Mouse (Mus musculus): Measurements from ENCODE around the gene Igsf3. TPM values are rescaled to one million over a fixed set of nuclear protein-coding genes. Genes with fewer than 3 reads are reported as not detected.

Gene Igsf3
- polyA plus RNA-seq, 1 experiment from 2014 or later, result 39.7 TPM

DNA sequence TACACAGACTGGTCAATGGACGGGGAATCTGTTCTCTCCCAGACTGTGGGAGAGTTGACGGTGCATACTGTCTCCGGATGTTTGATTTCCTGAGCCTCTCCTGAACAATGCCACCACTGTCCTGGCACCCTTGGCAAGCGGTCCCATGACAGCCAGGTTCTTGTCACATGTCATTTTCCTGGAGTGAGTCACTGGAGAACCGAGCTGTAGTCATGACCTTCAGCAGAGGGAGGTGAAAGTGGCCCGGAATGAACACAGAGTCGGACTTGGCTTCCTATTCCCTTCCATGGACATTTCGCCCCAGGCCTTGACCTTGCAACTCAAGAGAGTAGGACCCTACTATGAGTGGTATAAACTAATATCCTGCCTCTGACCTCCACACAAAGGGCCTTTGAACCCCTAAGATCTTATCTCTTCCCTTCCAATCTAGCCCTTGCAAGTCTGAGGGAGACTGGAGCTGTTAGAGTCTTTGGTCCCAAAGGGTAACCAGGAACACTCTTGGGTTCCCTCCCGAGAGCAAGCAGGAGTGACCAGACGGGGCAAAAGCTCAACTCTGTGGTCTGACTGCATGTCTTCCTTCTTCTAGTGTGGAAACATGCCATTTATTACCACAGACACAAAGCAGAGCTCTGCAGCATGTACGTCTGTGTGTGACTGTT lies 123.6 kb downstream of the Igsf3 start:
- Histone ChIP-seq H3K36me3 (ENCODE audit: poor library complexity, severe bottlenecking) (no peaks in the 10 kb centered on the region), H3K27ac (no peak overlapping the region), H3K4me3 (no peak overlapping the region), H3K4me1 (no peaks in the 10 kb centered on the region), H3K9ac (no peak overlapping the region), H3K27me3 (no peaks in the 10 kb centered on the region), H3K9me3 (replicated peaks) (no peaks in the 10 kb centered on the region), H3K4me2 (no peak overlapping the region)
- WGBS, result 83% methylated on average over 11 of the region's 11 CpGs
- ATAC-seq, result no peak

DNA sequence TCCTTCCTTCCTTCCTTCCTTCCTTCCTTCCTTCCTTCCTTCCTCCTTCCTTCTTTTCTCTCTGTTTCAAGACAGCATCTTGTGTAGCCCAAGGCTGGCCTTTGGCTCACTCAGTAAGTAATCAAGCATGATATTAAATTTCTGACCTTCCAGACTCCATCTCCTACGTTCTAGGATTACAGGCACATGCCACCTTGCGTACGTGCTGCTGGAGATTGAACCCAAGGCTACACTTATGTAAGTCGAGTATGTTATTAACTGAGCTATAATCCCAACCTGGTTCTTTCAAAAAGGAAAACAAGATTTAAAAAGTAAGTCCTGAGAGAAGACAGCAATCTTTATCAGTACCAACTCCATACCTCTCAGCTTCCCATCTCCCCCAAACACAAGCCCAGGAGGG lies 124.7 kb downstream of the Igsf3 start:
- no peak for ATAC-seq
- Histone ChIP-seq H3K36me3 (ENCODE audit: poor library complexity, severe bottlenecking) (no peaks in the 10 kb centered on the region), H3K9ac (no peak overlapping the region), H3K4me3 (no peak overlapping the region), H3K4me1 (peaks cover 7% of the 10 kb centered on the region), H3K27me3 (no peaks in the 10 kb centered on the region), H3K4me2 (no peak overlapping the region), H3K9me3 (replicated peaks) (no peaks in the 10 kb centered on the region), H3K27ac (no peak overlapping the region)
- 83% methylated on average over 4 of the region's 4 CpGs for WGBS

DNA sequence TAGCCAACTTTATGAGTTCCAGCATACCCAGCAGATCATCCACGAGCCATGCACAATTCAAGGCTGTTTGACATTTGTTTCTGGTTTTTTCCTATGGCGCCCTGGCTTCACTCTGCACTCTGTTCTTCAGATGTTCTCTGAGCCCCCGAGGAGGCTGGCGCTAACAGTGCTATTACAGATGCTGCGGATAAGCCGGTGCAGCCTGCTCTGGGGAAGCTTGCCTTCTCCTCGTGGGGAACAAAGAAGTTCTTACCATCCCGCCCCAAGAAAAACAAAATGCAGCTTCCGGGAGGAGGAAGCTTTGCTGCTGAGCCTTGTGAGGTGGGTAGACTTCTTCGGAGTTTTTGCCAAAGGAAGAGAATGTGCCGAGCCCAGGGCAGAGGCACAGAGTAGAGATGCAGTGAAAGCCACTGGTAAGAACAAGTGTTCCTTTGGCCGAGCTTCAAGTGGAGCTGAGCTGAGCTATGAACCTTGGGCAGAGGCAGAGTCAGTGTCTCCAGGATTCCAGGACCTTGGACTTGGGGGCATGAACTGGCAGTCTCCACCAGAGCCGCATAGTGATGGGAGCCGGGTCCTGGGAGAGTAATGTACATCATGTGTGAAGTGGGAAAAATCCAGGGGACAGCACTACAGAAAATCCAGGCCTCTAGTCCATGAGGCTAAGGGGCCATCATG lies 125.3 kb downstream of the Igsf3 start:
- 42% methylated on average over 14 of the region's 14 CpGs for WGBS
- Histone ChIP-seq H3K27ac (no peak overlapping the region), H3K36me3 (ENCODE audit: poor library complexity, severe bottlenecking) (no peaks in the 10 kb centered on the region), H3K9ac (no peak overlapping the region), H3K27me3 (no peaks in the 10 kb centered on the region), H3K4me1 (peaks cover 8% of the 10 kb centered on the region), H3K4me3 (no peak overlapping the region), H3K9me3 (replicated peaks) (no peaks in the 10 kb centered on the region), H3K4me2 (no peak overlapping the region)
- ATAC-seq, result no peak

DNA sequence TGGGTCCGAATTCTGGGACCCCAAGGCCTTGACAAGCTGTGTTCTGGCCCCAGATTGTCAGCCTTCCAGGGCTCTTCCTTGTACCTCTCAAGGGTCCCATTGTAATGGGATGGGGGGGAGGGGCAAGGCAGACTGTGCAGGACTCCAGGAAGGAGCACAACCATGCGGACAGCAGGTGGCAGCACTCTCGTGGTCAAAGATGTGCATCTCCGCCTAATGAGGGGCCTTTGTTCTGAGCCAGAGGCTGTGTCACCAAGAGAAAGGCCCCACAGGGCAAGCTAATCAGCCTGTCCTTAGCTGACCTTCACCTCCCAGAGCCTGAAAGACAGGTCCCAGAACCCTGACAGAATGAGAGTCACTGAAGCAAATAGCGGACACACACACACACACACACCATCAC lies 129.3 kb downstream of the Igsf3 start:
- 18% methylated on average over 5 of the region's 5 CpGs for WGBS
- Histone ChIP-seq H3K27me3 (no peaks in the 10 kb centered on the region), H3K4me3 (no peak overlapping the region), H3K36me3 (ENCODE audit: poor library complexity, severe bottlenecking) (no peaks in the 10 kb centered on the region), H3K9ac (no peak overlapping the region), H3K4me1 (peaks cover 8% of the 10 kb centered on the region), H3K27ac (no peak overlapping the region), H3K4me2 (no peak overlapping the region), H3K9me3 (replicated peaks) (no peaks in the 10 kb centered on the region)
- peak; percentile 90 for ATAC-seq

DNA sequence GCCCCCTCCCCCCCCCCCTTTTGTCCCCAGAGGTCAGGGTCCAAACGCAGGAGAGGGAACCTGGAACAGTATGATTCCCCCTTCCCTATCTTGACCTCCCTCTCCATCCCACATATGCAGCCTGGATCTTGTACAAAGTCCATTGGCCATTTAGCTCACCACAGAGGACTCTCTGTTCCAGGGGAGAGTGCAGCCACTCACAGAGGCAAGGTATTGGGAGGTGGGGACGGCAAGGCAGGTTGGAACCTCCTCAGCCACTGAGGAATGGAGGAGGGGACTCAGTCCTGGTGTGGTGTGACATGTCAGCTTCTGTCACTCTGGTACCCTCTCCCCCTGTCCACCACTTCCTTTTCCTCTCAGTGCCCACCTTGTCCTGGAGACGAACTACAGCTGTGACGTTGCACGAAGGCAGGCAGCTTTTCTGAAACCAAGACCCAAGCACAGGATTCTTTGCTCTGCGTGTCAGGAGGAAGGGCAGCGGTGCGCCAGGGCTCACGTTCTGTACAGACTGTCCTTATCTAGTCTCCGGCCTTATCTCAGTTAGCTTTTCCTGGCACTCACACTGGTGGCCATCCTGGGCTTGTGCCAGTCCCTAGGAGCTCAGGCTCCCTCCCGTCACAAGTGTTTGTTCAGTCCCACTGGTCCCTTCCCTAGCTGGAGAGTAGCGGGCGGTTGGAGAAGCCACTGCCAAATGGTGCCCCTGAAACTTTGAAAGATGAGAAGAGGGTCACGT lies 130.3 kb downstream of the Igsf3 start:
- Histone ChIP-seq H3K9ac (no peak overlapping the region), H3K36me3 (ENCODE audit: poor library complexity, severe bottlenecking) (no peaks in the 10 kb centered on the region), H3K27me3 (no peaks in the 10 kb centered on the region), H3K4me2 (no peak overlapping the region), H3K27ac (no peak overlapping the region), H3K4me1 (peaks cover 8% of the 10 kb centered on the region), H3K9me3 (replicated peaks) (0 out of 2 replicates have a peak, but pooled peaks cover 5% of the 10 kb centered on the region), H3K4me3 (no peak overlapping the region)
- ATAC-seq, result no peak
- 78% methylated on average over 14 of the region's 14 CpGs for WGBS

DNA sequence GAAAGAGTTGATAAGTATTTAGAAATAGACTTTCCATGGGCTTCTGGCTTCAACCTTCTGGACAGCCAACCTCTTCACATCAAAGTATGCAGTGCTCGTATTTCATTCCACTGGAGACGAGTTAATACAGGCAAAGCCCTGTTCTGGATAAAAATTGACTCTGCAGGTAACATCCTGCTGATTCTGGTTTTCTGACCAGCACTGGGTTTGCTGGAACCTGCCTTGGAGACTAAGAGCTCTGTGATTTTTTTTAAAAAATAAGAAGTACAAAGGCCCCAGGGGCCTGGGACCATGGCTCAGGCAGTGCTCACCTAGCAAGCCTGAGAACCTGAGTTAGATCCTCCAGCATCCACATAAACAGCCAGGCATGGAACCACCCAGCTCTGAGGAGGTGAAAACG lies 130.9 kb downstream of the Igsf3 start:
- H3K4me2 ChIP-seq, result no peak overlapping the region
- no peak for ATAC-seq
- H3K27ac ChIP-seq, result no peak overlapping the region
- H3K4me1 ChIP-seq, result peaks cover 8% of the 10 kb centered on the region
- H3K9me3 ChIP-seq (replicated peaks), result 0 out of 2 replicates have a peak, but pooled peaks cover 5% of the 10 kb centered on the region
- 92% methylated on average over 3 of the region's 3 CpGs for WGBS
- H3K36me3 ChIP-seq (ENCODE audit: poor library complexity, severe bottlenecking), result no peaks in the 10 kb centered on the region
- no peak overlapping the region for H3K9ac ChIP-seq
- no peaks in the 10 kb centered on the region for H3K27me3 ChIP-seq
- no peak overlapping the region for H3K4me3 ChIP-seq

DNA sequence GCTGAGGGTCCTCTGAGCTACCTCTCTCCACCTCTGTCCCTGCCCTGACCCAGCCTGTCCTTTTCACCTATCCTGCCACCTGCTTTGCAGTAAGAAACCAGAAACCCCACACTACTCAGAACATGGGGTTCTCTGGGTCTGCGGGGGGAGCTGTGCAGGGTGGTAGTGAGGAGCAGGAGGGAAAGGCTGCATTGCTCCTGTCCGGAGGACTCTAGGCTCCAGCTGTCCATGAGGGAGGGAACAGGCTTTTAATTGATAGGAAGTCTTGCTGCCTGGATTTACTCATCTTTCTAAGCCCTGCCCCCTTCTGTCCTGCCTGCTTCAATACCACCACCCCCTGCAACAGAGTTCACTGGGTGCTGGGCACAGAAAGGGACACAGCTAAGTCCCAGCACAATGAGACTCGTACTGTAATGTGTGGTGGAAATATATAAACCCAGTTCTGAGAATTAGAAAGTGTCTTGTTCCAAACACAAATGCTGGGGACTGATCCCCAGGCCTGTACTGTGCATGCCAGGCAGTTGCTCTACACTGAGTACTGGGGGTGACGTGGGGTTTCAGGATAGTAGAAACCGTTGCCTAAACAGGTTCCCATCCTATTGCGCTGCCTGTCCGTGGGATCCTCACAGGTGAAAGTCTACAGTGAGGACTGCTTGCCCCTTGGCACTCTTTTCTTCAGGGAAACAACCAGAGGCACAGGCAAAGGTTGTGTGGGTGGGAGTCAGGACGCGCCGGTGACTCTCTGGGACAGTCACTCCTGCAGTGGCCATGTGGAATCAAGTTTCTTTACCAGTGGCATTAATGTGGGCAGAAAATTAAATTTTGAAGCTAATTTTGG lies 133.0 kb downstream of the Igsf3 start:
- Histone ChIP-seq H3K27ac (no peak overlapping the region), H3K4me2 (no peak overlapping the region), H3K4me1 (peaks cover 13% of the 10 kb centered on the region), H3K36me3 (ENCODE audit: poor library complexity, severe bottlenecking) (no peaks in the 10 kb centered on the region), H3K9me3 (replicated peaks) (0 out of 2 replicates have a peak, but pooled peaks cover 5% of the 10 kb centered on the region), H3K27me3 (no peaks in the 10 kb centered on the region), H3K9ac (no peak overlapping the region), H3K4me3 (no peak overlapping the region)
- 90% methylated on average over 10 of the region's 10 CpGs for WGBS
- ATAC-seq, result no peak

DNA sequence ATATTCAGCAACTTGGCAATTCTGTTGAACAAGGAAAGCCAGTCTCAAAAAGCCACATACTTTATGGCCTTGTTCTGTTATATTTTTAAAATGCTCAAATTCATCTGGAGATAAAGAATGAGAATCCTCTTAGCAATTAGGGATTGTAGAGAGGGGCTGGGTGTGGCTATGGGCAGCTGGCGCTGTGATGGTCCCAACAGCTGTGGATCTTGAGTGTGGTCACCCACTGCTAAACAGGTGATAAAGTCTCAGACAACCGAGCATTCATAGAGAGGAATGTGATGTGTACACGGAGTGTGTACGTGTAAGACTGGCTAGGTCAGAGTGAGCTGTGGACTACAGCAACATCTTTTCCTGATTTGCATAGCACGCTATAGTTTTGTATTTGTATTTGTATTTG lies 133.7 kb downstream of the Igsf3 start:
- Histone ChIP-seq H3K9me3 (replicated peaks) (0 out of 2 replicates have a peak, but pooled peaks cover 5% of the 10 kb centered on the region), H3K4me2 (no peak overlapping the region), H3K9ac (no peak overlapping the region), H3K4me3 (no peak overlapping the region), H3K4me1 (peaks cover 13% of the 10 kb centered on the region), H3K27me3 (no peaks in the 10 kb centered on the region), H3K36me3 (ENCODE audit: poor library complexity, severe bottlenecking) (no peaks in the 10 kb centered on the region), H3K27ac (no peak overlapping the region)
- WGBS, result 93% methylated on average over 5 of the region's 5 CpGs
- no peak for ATAC-seq

Other genes starting within 250 kb of the Igsf3 start
- gene Cd2, start 89.1 kb upstream of the Igsf3 start, polyA plus RNA-seq (2015; fragmentation: Nextera tagmentation; extraction: Ambion mirVana), result not detected in 2 replicates
- 32.5 and 34.0 TPM in 2 replicates for gene Atp1a1, start 227.6 kb downstream of the Igsf3 start, polyA plus RNA-seq (2015; fragmentation: Nextera tagmentation; extraction: Ambion mirVana)